Mouse (Mus musculus): ENCODE measurements around the gene Prkacb.

DNA sequence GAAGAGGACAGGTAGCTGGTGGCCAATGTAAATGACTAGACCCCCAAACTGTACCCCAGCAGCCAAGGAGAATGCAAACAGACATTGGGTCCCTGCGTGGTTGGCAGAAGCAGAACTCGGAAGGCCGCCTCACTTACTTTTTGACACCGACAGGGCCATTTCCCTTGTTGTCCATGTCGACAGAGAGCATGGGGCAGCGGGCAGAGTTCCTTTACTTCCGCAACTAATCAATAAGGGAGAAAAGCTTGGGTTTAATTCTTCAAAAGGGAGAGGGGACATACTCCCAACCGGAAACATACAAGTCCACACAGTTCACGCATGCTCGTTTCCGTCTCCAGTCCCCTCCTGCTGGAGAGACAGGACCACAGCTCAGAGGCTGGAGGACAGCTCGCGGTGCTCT is 132.2 kb downstream of the Prkacb start:
- TF ChIP-seq CTCF (IDR thresholded peaks at IDR 0.05; ENCODE audit: low read depth, low read length) (no peak), POLR2A (IDR thresholded peaks at IDR 0.05; ENCODE audit: borderline replicate concordance, low read depth, low read length) (no peak)

Data from bone marrow macrophage, adult 2 months (primary cell).